Mouse (Mus musculus) CH12.LX (cell line): ENCODE data around the gene Zfp36l1.

Experiments used
- BHLHE40 ChIP-seq: IDR thresholded peaks from 2 replicates; pipeline ENCODE4 v1.6.1; 2011; ENCODE audit warnings: mild to moderate bottlenecking, low read depth, low read length, improper control_type of control experiment
- CTCF ChIP-seq, 2 experiments: IDR thresholded peaks in 1 of 2; conservative IDR thresholded peaks in 1 of 2; 2 replicates each; pipeline ENCODE4 v1.5.1; 2011 to 2012; ENCODE audit warnings: low read depth in 2 of 2, low read length in 2 of 2, improper control_type of control experiment in 1 of 2, inconsistent platforms in 1 of 2, mild to moderate bottlenecking in 1 of 2, moderate library complexity in 1 of 2
- ELF1 ChIP-seq: IDR thresholded peaks from 2 replicates; pipeline ENCODE4 v1.6.1; 2014; ENCODE audit warnings: low read depth, mild to moderate bottlenecking, inconsistent platforms, low read length, improper control_type of control experiment
- EP300 ChIP-seq: IDR thresholded peaks from 2 replicates; pipeline ENCODE4 v1.6.1; 2011; ENCODE audit warnings: low read length, improper control_type of control experiment
- POLR2A ChIP-seq: IDR thresholded peaks from 2 replicates; pipeline ENCODE4 v1.6.1; 2011; ENCODE audit warnings: low read depth, mild to moderate bottlenecking, improper control_type of control experiment, low read length
- RAD21 ChIP-seq: IDR thresholded peaks from 2 replicates; pipeline ENCODE4 v1.6.1; 2011; ENCODE audit warnings: low read depth, mild to moderate bottlenecking, low read length, improper control_type of control experiment, moderate library complexity
- RCOR1 ChIP-seq: conservative IDR thresholded peaks from 2 replicates; pipeline ENCODE4 v1.6.1; 2012; ENCODE audit warnings: low read depth, mild to moderate bottlenecking, inconsistent platforms, low read length, improper control_type of control experiment
- TCF12 ChIP-seq: IDR thresholded peaks from 2 replicates; pipeline ENCODE4 v1.6.1; 2014; ENCODE audit warnings: low read depth, mild to moderate bottlenecking, inconsistent platforms, low read length, improper control_type of control experiment
- ZC3H11A ChIP-seq: IDR thresholded peaks from 2 replicates; pipeline ENCODE4 v1.6.1; 2012; ENCODE audit warnings: low read depth, mild to moderate bottlenecking, inconsistent platforms, low read length, improper control_type of control experiment
- ZMIZ1 ChIP-seq: IDR thresholded peaks from 2 replicates; pipeline ENCODE4 v1.6.1; 2012; ENCODE audit warnings: low read depth, mild to moderate bottlenecking, inconsistent platforms, low read length, improper control_type of control experiment
- ZNF384 ChIP-seq: IDR thresholded peaks from 2 replicates; pipeline ENCODE4 v1.6.1; 2012; ENCODE audit warnings: low read depth, low read length, improper control_type of control experiment, inconsistent platforms

DNA sequence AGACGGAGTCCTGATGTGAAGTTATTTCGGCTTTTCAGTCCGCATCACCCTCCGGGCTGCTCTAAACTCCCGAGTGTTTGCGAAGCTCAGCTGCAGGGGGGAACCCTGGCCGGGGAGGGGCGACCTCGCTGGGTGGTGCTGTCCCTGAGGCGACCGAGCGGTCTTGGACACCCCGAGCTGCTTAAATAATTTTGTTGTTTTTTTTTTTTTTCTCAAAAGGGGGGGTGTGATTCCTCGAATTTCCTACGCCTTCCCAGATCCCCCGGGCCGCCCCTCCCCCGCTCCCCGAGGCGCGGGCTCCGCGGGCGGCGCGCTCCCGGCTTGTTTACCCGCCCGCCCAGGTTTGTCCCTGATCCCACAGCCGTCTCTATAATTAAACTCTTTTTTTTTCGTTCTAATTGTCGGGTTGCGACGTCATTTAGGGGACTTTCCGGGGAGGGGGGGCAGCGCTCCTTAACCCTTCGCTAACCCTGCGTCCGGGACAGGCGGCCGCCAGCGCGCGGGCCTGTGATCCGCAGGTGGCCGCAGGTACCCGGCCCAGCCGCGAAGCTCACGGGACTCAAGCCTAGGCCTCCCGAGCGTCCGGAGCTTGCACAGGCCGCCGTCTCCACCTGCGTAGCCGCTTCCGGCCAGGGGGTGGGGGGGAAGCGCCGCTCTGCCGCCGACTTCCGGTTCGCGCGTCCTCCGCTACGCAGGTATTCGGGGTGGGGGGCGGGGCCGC, 2.5 kb upstream of the Zfp36l1 start:
- TF ChIP-seq CTCF (conservative IDR thresholded peaks at IDR 0.05 in 1 of 2, IDR thresholded peaks at IDR 0.05 in 1 of 2; ENCODE audit: low read depth in 2 of 2, low read length in 2 of 2) = no peak
- TF ChIP-seq ZNF384 = no peak
- no peak for TF ChIP-seq RAD21
- TF ChIP-seq POLR2A = peak; percentile 69; the same call in 1 of the 2 replicates
- TF ChIP-seq BHLHE40 = no peak
- no peak for TF ChIP-seq TCF12
- no peak for TF ChIP-seq ZMIZ1
- no peak for TF ChIP-seq ZC3H11A
- TF ChIP-seq EP300 = no peak
- no peak for TF ChIP-seq RCOR1
- no peak for TF ChIP-seq ELF1
